Mouse (Mus musculus) intestine, postnatal 0 days (tissue): ENCODE measurements around the gene Syngr2. TPM values are rescaled to one million over a fixed set of nuclear protein-coding genes. Genes with fewer than 3 reads are reported as not detected.

Experiments
- ATAC-seq: fragments of 200-750 bp; cut with Nextera tagmentation; 2 replicates; pipeline ENCODE4 v1.8.0; 2017; ENCODE audit warnings: mild to moderate bottlenecking, moderate TSS enrichment, moderate library complexity
- H3K27ac ChIP-seq: fragments of 300-500 bp; sonication (generic); 2 replicates; pipeline ENCODE4 v1.5.1; 2014; ENCODE audit warnings: mild to moderate bottlenecking, low read depth, low read length, moderate library complexity
- H3K27me3 ChIP-seq: fragments of 300-500 bp; sonication (generic); replicated peaks from 2 replicates; pipeline ENCODE4 v1.6.1; 2014; ENCODE audit warnings: low read length, mixed read lengths; ENCODE audit not compliant: control insufficient read depth, insufficient read depth
- H3K36me3 ChIP-seq: fragments of 300-500 bp; sonication (generic); 2 replicates; pipeline ENCODE4 v1.6.1; 2014; ENCODE audit warnings: mild to moderate bottlenecking, moderate library complexity; ENCODE audit not compliant: control insufficient read depth, insufficient read depth
- H3K4me1 ChIP-seq: fragments of 300-500 bp; sonication (generic); replicated peaks from 2 replicates; pipeline ENCODE4 v1.6.1; 2014; ENCODE audit warnings: antibody characterized with exemption, low read length, mixed read lengths; ENCODE audit not compliant: control insufficient read depth, insufficient read depth
- H3K4me2 ChIP-seq: fragments of 300-500 bp; sonication (generic); replicated peaks from 2 replicates; pipeline ENCODE4 v1.6.1; 2014; ENCODE audit warnings: low read depth, mild to moderate bottlenecking, moderate library complexity
- H3K4me3 ChIP-seq: fragments of 300-500 bp; sonication (generic); 2 replicates; pipeline ENCODE4 v1.5.1; 2014; ENCODE audit warnings: low read depth, low read length
- H3K9ac ChIP-seq: fragments of 300-500 bp; sonication (generic); 2 replicates; pipeline ENCODE4 v1.6.1; 2014; ENCODE audit warnings: mild to moderate bottlenecking, low read depth, low read length
- H3K9me3 ChIP-seq: fragments of 300-500 bp; sonication (generic); 2 replicates; pipeline ENCODE4 v1.6.1; 2016; ENCODE audit warnings: mixed run types; ENCODE audit not compliant: control insufficient read depth
- CTCF ChIP-seq: sonication (generic); IDR thresholded peaks from 2 replicates; pipeline ENCODE4 v1.5.1; 2016; ENCODE audit warnings: low read depth, mild to moderate bottlenecking, control low read depth, antibody characterized with exemption, moderate library complexity
- WGBS: fragments of 180-500 bp; shearing (Covaris S2); extraction: QIAGEN DNeasy Blood & Tissue Kit; methylation state at CpG from one replicate; pipeline ENCODE4 v1.1.7; 2014; 5-methylcytosine and 5-hydroxymethylcytosine counted together
- polyA plus RNA-seq: library from polyadenylated mRNA; unstranded; fragments of >200 nt; fragmentation: Nextera tagmentation; extraction: Ambion mirVana; gene quantifications from 2 replicates; pipeline ENCODE4 v1.2.1, GENCODE M21; 2015

Gene Syngr2
- polyA plus RNA-seq, 1 experiment from 2014 or later, result 129 TPM

GRCm38 (mm10) chr11:117840910-117841309 is 31.4 kb downstream of the Syngr2 start:
- H3K36me3 ChIP-seq, result no peaks in the 10 kb centered on the region
- TF ChIP-seq CTCF, result no peak
- H3K9me3 ChIP-seq, result no peaks in the 10 kb centered on the region
- no peaks in the 10 kb centered on the region for H3K27me3 ChIP-seq
- H3K4me2 ChIP-seq, result no peak overlapping the region
- H3K27ac ChIP-seq, result no peak overlapping the region
- ATAC-seq, result no peak
- 36% methylated on average over 1 of the region's 1 CpGs for WGBS
- H3K4me3 ChIP-seq, result no peak overlapping the region
- H3K4me1 ChIP-seq, result 0 out of 2 replicates have a peak, but pooled peaks cover 10% of the 10 kb centered on the region
- H3K9ac ChIP-seq, result no peak overlapping the region

GRCm38 (mm10) chr11:117843434-117843833 is 34.0 kb downstream of the Syngr2 start:
- no peak overlapping the region for H3K4me3 ChIP-seq
- no peak for ATAC-seq
- WGBS, result 90% methylated on average over 2 of the region's 2 CpGs
- TF ChIP-seq CTCF, result no peak
- H3K4me2 ChIP-seq, result no peak overlapping the region
- H3K9ac ChIP-seq, result no peak overlapping the region
- no peak overlapping the region for H3K27ac ChIP-seq
- H3K36me3 ChIP-seq, result no peaks in the 10 kb centered on the region
- no peaks in the 10 kb centered on the region for H3K9me3 ChIP-seq
- peaks cover 6% of the 10 kb centered on the region; the same call in 1 of the 2 replicates for H3K4me1 ChIP-seq
- no peaks in the 10 kb centered on the region for H3K27me3 ChIP-seq

GRCm38 (mm10) chr11:117844997-117845396 is 35.5 kb downstream of the Syngr2 start:
- no peak for ATAC-seq
- Histone ChIP-seq H3K9me3 (no peaks in the 10 kb centered on the region), H3K4me1 (peaks cover 4% of the 10 kb centered on the region; the same call in 1 of the 2 replicates), H3K27me3 (no peaks in the 10 kb centered on the region), H3K9ac (no peak overlapping the region), H3K27ac (no peak overlapping the region), H3K4me3 (no peak overlapping the region), H3K36me3 (no peaks in the 10 kb centered on the region), H3K4me2 (no peak overlapping the region)
- TF ChIP-seq CTCF, result no peak
- 46% methylated on average over 2 of the region's 2 CpGs for WGBS

GRCm38 (mm10) chr11:117845651-117846050 is 36.2 kb downstream of the Syngr2 start:
- Histone ChIP-seq H3K4me2 (no peak overlapping the region), H3K27me3 (no peaks in the 10 kb centered on the region), H3K9ac (no peak overlapping the region), H3K27ac (no peak overlapping the region), H3K36me3 (no peaks in the 10 kb centered on the region), H3K4me3 (no peak overlapping the region), H3K9me3 (no peaks in the 10 kb centered on the region), H3K4me1 (peaks cover 5% of the 10 kb centered on the region; the same call in 1 of the 2 replicates)
- TF ChIP-seq CTCF, result no peak
- 84% methylated on average over 2 of the region's 2 CpGs for WGBS
- ATAC-seq, result no peak

GRCm38 (mm10) chr11:117846640-117847039 is 37.2 kb downstream of the Syngr2 start:
- peak; percentile 68 for ATAC-seq
- H3K9ac ChIP-seq, result no peak overlapping the region
- no peaks in the 10 kb centered on the region for H3K9me3 ChIP-seq
- H3K4me1 ChIP-seq, result peaks cover 5% of the 10 kb centered on the region; the same call in 1 of the 2 replicates
- H3K36me3 ChIP-seq, result 0 out of 2 replicates have a peak, but pooled peaks cover 6% of the 10 kb centered on the region
- H3K27me3 ChIP-seq, result no peaks in the 10 kb centered on the region
- 22% methylated on average over 5 of the region's 5 CpGs for WGBS
- no peak overlapping the region for H3K27ac ChIP-seq
- TF ChIP-seq CTCF, result peak; percentile 67
- H3K4me2 ChIP-seq, result no peak overlapping the region
- no peak overlapping the region for H3K4me3 ChIP-seq

- Histone ChIP-seq H3K9me3 (no peaks in the 10 kb centered on the region), H3K27me3 (no peaks in the 10 kb centered on the region), H3K4me1 (peaks cover 5% of the 10 kb centered on the region; the same call in 1 of the 2 replicates), H3K4me2 (peak overlapping the region; percentile 91), H3K36me3 (peaks cover 15% of the 10 kb centered on the region), H3K4me3 (no peak overlapping the region; the same call in 1 of the 2 replicates), H3K27ac (peak overlapping the region; percentile 96), H3K9ac (peak overlapping the region; percentile 68)
- WGBS, result 64% methylated on average over 7 of the region's 7 CpGs
- TF ChIP-seq CTCF, result no peak
- no peak for ATAC-seq
Measured at GRCm38 (mm10) chr11:117847593-117848215, 38.2 kb downstream of the Syngr2 start.
